ENCODE assay signal across 13 mouse cellular contexts in the genomic region with DNA sequence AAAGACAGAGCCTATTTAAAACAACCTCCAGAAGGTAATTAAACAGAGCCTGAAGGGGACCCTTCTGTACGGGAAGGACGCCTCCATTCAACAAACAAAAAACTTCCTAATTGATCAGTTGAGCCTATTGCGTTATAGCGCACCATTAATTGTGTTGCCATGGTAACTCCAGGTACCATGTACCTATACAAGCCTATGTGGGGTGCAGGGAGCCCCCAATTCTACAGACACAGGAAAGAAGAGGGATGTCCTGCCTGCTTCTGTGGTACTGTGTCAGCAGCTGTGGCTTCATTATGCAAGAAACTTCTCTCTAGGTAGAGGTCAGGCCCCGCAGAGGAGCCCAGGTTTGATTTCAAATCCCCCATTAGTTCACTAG. TPM values are rescaled to one million over a fixed set of nuclear protein-coding genes. Genes with fewer than 3 reads are reported as not detected.
A peak's percentile ranks its signal among the peaks of the same experiment; 100 is the strongest.
DNase-seq lines count a peak whose midpoint lies in the region; ATAC-seq and TF ChIP-seq lines count a peak whose summit lies in the region.
"Had no signal": no experiment of that assay in that cellular context is flagged by ENCODE, and none has a peak within 500 bp of the region (broad histone marks: within the 10 kb centered on the region; RNA-seq: fewer than 3 reads in every experiment).

No protein-coding gene starts in this region.

- no peak for DNase-seq in forebrain, postnatal 0 days
- no peak for DNase-seq in limb, embryonic 10.5 days (ENCODE audit: low spot score)
- DNase-seq in frontal cortex, postnatal 14 days (ENCODE audit: low spot score in 2 of 2) = no peak
- DNase-seq in adrenal gland, postnatal 25 days = no peak
- no peak for DNase-seq in thymus, postnatal 14 days
- DNase-seq: liver; lung, embryonic 14.5 days; right cerebral cortex, postnatal 25 days had no signal

- no peak for ATAC-seq in forebrain, postnatal 0 days

- TF ChIP-seq CTCF in E14TG2a.4 (conservative IDR thresholded peaks at IDR 0.05; ENCODE audit: low read length) = no peak
- TF ChIP-seq CTCF in forebrain, postnatal 0 days (IDR thresholded peaks at IDR 0.05; ENCODE audit: low read depth) = no peak

- H3K4me2 ChIP-seq in forebrain, postnatal 0 days (ENCODE audit: low read depth) = no peak overlapping the region
- H3K4me2 ChIP-seq: lung, embryonic 14.5 days had no signal

- peak overlapping the region; percentile 95 for H3K27ac ChIP-seq in brown adipose tissue, adult 24 weeks (replicated peaks; ENCODE audit: low read depth, low read length)
- peak overlapping the region; percentile 57; the same call in 1 of the 2 replicates for H3K27ac ChIP-seq in forebrain, postnatal 0 days (ENCODE audit: low read depth, low read length)
- peak overlapping the region; percentile 43; the same call in 1 of the 2 replicates for H3K27ac ChIP-seq in limb, embryonic 10.5 days
- H3K27ac ChIP-seq: heart, embryonic 10.5 days; macrophage had no signal

- H3K4me1 ChIP-seq in E14TG2a.4 (replicated peaks; ENCODE audit: low read depth, low read length) = peaks cover 46% of the 10 kb centered on the region
- peaks cover 39% of the 10 kb centered on the region for H3K4me1 ChIP-seq in brown adipose tissue, adult 24 weeks (ENCODE audit: control insufficient read depth, insufficient read depth, insufficient read length, low read length)
- H3K4me1 ChIP-seq in forebrain, postnatal 0 days (ENCODE audit: insufficient read depth) = peaks cover 10% of the 10 kb centered on the region
- peaks cover 22% of the 10 kb centered on the region for H3K4me1 ChIP-seq in limb, embryonic 10.5 days

- H3K27me3 ChIP-seq in E14TG2a.4 (ENCODE audit: insufficient read depth, low read length) = no peaks in the 10 kb centered on the region
- H3K27me3 ChIP-seq in forebrain, postnatal 0 days (ENCODE audit: insufficient read depth, low read length) = no peaks in the 10 kb centered on the region
- 0 out of 2 replicates have a peak, but pooled peaks cover 6% of the 10 kb centered on the region for H3K27me3 ChIP-seq in limb, embryonic 10.5 days (ENCODE audit: low read depth, poor library complexity, severe bottlenecking)

- peak overlapping the region; percentile 48 for H3K4me3 ChIP-seq in E14TG2a.4 (replicated peaks; ENCODE audit: low read length)
- no peak overlapping the region for H3K4me3 ChIP-seq in brown adipose tissue, adult 24 weeks (ENCODE audit: insufficient read depth, low read depth, low read length)
- no peak overlapping the region for H3K4me3 ChIP-seq in forebrain, postnatal 0 days (ENCODE audit: low read depth, low read length)
- no peak overlapping the region for H3K4me3 ChIP-seq in limb, embryonic 10.5 days
- H3K4me3 ChIP-seq: erythroblast, embryonic 14.5 days; heart, embryonic 10.5 days had no signal

- 16% methylated on average over 5 of the region's 5 CpGs for WGBS in forebrain, postnatal 0 days
- 69% methylated on average over 5 of the region's 5 CpGs for WGBS in limb, embryonic 10.5 days

- H3K9me3 ChIP-seq in E14TG2a.4 (ENCODE audit: low read length) = peaks cover 4% of the 10 kb centered on the region; the same call in 1 of the 2 replicates
- peaks cover 3% of the 10 kb centered on the region; the same call in 1 of the 2 replicates for H3K9me3 ChIP-seq in forebrain, postnatal 0 days (ENCODE audit: low read length)
- H3K9me3 ChIP-seq in limb, embryonic 10.5 days (replicated peaks) = no peaks in the 10 kb centered on the region
- H3K9me3 ChIP-seq: heart, embryonic 10.5 days had no signal

- no peak overlapping the region for H3K9ac ChIP-seq in forebrain, postnatal 0 days
- H3K9ac ChIP-seq: lung, embryonic 14.5 days had no signal

- peaks cover 6% of the 10 kb centered on the region; the same call in 1 of the 2 replicates for H3K36me3 ChIP-seq in E14TG2a.4 (ENCODE audit: insufficient read depth, low read length)
- no peaks in the 10 kb centered on the region for H3K36me3 ChIP-seq in forebrain, postnatal 0 days (ENCODE audit: insufficient read depth)
- no peaks in the 10 kb centered on the region for H3K36me3 ChIP-seq in limb, embryonic 10.5 days
- H3K36me3 ChIP-seq: heart, embryonic 10.5 days had no signal

RNA-seq across cellular contexts. Expression of a gene that starts 39.2 kb away (rescaled TPM):
- 51.9 and 66.8 TPM in 2 replicates for polyA plus RNA-seq in brown adipose tissue, adult 24 weeks (2012; ENCODE audit: insufficient read depth, insufficient read length, missing spikeins)
- total RNA-seq in forebrain, postnatal 0 days (2014; rRNA removed) = 49.9 and 55.6 TPM in 2 replicates
- polyA plus RNA-seq in forebrain, postnatal 0 days (2015; fragmentation: Nextera tagmentation; extraction: Ambion mirVana) = 39.1 and 49.1 TPM in 2 replicates
- 6.4 and 6.5 TPM in 2 replicates for polyA plus RNA-seq in limb, embryonic 10.5 days (2016; fragmentation: Nextera tagmentation; extraction: Ambion mirVana)
- 19.8 and 23.0 TPM in 2 replicates for total RNA-seq in adrenal gland, postnatal 25 days (2021)

Comparison
In these comparisons a context has a peak if more than half of its experiments do, and no peak if none do; other contexts are left out.
1. H3K27ac ChIP-seq: peak in every context shown above with its lines; median percentile 95 in brown adipose tissue, adult 24 weeks; 57 in forebrain, postnatal 0 days; 43 in limb, embryonic 10.5 days.